Comparison of ENCODE assay signal across 9 mouse cellular contexts in the genomic region with DNA sequence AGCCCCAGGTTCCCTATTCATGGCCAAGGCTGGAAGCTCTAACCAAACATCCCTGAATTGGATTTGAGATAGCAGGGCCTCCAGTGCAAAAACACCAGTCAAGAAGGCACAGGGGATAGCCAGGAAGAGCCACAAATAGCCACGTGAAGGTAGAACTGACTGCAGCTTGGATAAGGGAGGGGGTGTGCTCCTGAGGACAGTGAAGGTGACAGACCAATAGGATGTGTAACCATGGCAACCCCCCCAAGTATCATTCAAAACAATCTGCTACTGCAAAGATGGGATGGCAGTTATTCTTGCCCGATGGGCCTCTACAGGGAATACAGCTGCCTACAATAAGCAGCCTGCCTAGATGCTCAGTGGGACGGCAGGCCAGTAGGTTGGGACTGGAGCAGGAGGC. TPM values are rescaled to one million over a fixed set of nuclear protein-coding genes. Genes with fewer than 3 reads are reported as not detected.
DNase-seq lines count a peak whose midpoint lies in the region; ATAC-seq and TF ChIP-seq lines count a peak whose summit lies in the region.
"Had no signal": no experiment of that assay in that cellular context is flagged by ENCODE, and none has a peak within 500 bp of the region (broad histone marks: within the 10 kb centered on the region; RNA-seq: fewer than 3 reads in every experiment).

No protein-coding gene starts in this region.

- no peak for ATAC-seq in kidney, embryonic 16.5 days (ENCODE audit: low FRiP score, low TSS enrichment)
- ATAC-seq in forebrain, embryonic 12.5 days (ENCODE audit: low FRiP score), result no peak
- ATAC-seq in limb, embryonic 14.5 days (ENCODE audit: low FRiP score, low read depth), result no peak
- ATAC-seq in megakaryocyte-erythroid progenitor cell, adult 5-6 weeks (replicated peaks; ENCODE audit: low FRiP score, low TSS enrichment, poor library complexity, severe bottlenecking), result no peak
- ATAC-seq: Patski had no signal

- peaks cover 46% of the 10 kb centered on the region for H3K36me3 ChIP-seq in kidney, embryonic 16.5 days (ENCODE audit: insufficient read depth, low read length)
- peaks cover 58% of the 10 kb centered on the region for H3K36me3 ChIP-seq in forebrain, embryonic 12.5 days (replicated peaks)
- peaks cover 56% of the 10 kb centered on the region for H3K36me3 ChIP-seq in limb, embryonic 14.5 days (ENCODE audit: control insufficient read depth, insufficient read depth, low read length)

- WGBS in kidney, embryonic 16.5 days, result 62% methylated on average over 3 of the region's 3 CpGs
- WGBS in forebrain, embryonic 12.5 days, result 40% methylated on average over 3 of the region's 3 CpGs
- WGBS in limb, embryonic 14.5 days, result 47% methylated on average over 3 of the region's 3 CpGs

- H3K9ac ChIP-seq in kidney, embryonic 16.5 days (replicated peaks; ENCODE audit: low read length), result peak overlapping the region; percentile 71; the same call in 1 of the 2 replicates
- H3K9ac ChIP-seq in forebrain, embryonic 12.5 days, result peak overlapping the region; percentile 64; the same call in 1 of the 2 replicates
- H3K9ac ChIP-seq in limb, embryonic 14.5 days (ENCODE audit: low read depth, low read length, severe bottlenecking), result peak overlapping the region; percentile 8; the same call in 1 of the 2 replicates

- H3K27ac ChIP-seq in kidney, embryonic 16.5 days (ENCODE audit: low read length), result peak overlapping the region; percentile 81
- peak overlapping the region; percentile 73 for H3K27ac ChIP-seq in forebrain, embryonic 12.5 days
- no peak overlapping the region; the same call in 1 of the 2 replicates for H3K27ac ChIP-seq in limb, embryonic 14.5 days (replicated peaks; ENCODE audit: low read depth, low read length)

- no peak for TF ChIP-seq POLR2A in limb, embryonic 14.5 days (IDR thresholded peaks at IDR 0.05; ENCODE audit: borderline replicate concordance, extremely low read depth, insufficient read depth, insufficient read length)

- DNase-seq in kidney, adult 9 months, result no peak
- no peak for DNase-seq in limb, embryonic 14.5 days (ENCODE audit: low spot score)
- peak; percentile 43 for DNase-seq in retina, embryonic 14.5 days (ENCODE audit: low spot score)
- DNase-seq in B cell, adult 2 months, result no peak
- DNase-seq in ovary, adult 18-20 months (ENCODE audit: low spot score), result no peak

- H3K4me1 ChIP-seq in kidney, embryonic 16.5 days (ENCODE audit: insufficient read depth, low read length), result peaks cover 40% of the 10 kb centered on the region
- peaks cover 51% of the 10 kb centered on the region for H3K4me1 ChIP-seq in forebrain, embryonic 12.5 days
- H3K4me1 ChIP-seq in limb, embryonic 14.5 days (ENCODE audit: control insufficient read depth, insufficient read depth, low read length), result peaks cover 34% of the 10 kb centered on the region

- H3K4me2 ChIP-seq in kidney, embryonic 16.5 days (replicated peaks; ENCODE audit: low read depth, low read length), result peak overlapping the region; percentile 79
- H3K4me2 ChIP-seq in forebrain, embryonic 12.5 days, result peak overlapping the region; percentile 72
- peak overlapping the region; percentile 75; the same call in 1 of the 2 replicates for H3K4me2 ChIP-seq in limb, embryonic 14.5 days (replicated peaks; ENCODE audit: low read depth, low read length, severe bottlenecking)

- no peaks in the 10 kb centered on the region for H3K27me3 ChIP-seq in kidney, embryonic 16.5 days (ENCODE audit: insufficient read depth, low read length)
- H3K27me3 ChIP-seq in forebrain, embryonic 12.5 days, result no peaks in the 10 kb centered on the region
- no peaks in the 10 kb centered on the region for H3K27me3 ChIP-seq in limb, embryonic 14.5 days (ENCODE audit: control insufficient read depth, insufficient read depth, low read length)
- H3K27me3 ChIP-seq: Patski had no signal

- peak overlapping the region; percentile 42 for H3K4me3 ChIP-seq in kidney, embryonic 16.5 days (ENCODE audit: low read length)
- no peak overlapping the region for H3K4me3 ChIP-seq in forebrain, embryonic 12.5 days (replicated peaks)
- peak overlapping the region; percentile 34; the same call in 1 of the 2 replicates for H3K4me3 ChIP-seq in limb, embryonic 14.5 days (replicated peaks; ENCODE audit: low read length)

- no peaks in the 10 kb centered on the region for H3K9me3 ChIP-seq in kidney, embryonic 16.5 days (ENCODE audit: low read length)
- no peaks in the 10 kb centered on the region for H3K9me3 ChIP-seq in forebrain, embryonic 12.5 days
- no peaks in the 10 kb centered on the region for H3K9me3 ChIP-seq in limb, embryonic 14.5 days (ENCODE audit: control insufficient read depth, low read length)

RNA-seq across cellular contexts. Expression of a gene that starts 0.4 kb away (rescaled TPM):
- 3.3 and 4.0 TPM in 2 replicates for polyA plus RNA-seq in kidney, embryonic 16.5 days (2015; fragmentation: Nextera tagmentation; extraction: Ambion mirVana)
- 5.0 and 5.7 TPM in 2 replicates for polyA plus RNA-seq in forebrain, embryonic 12.5 days (2016; fragmentation: Nextera tagmentation; extraction: Ambion mirVana)
- 11.7 and 12.9 TPM in 2 replicates for polyA plus RNA-seq in limb, embryonic 14.5 days (2012; rRNA removed)
- 1.9 and 2.3 TPM in 2 replicates for polyA plus RNA-seq in limb, embryonic 14.5 days (2014; fragmentation: Nextera tagmentation; extraction: Ambion mirVana)
- 0.50 and 2.0 TPM in 2 replicates for total RNA-seq in megakaryocyte-erythroid progenitor cell, adult 5-6 weeks (2014; fragmentation: Nextera tagmentation)
- 0.30 and 0.47 TPM in 2 replicates for total RNA-seq in megakaryocyte-erythroid progenitor cell, adult 5-6 weeks (2017)

RNA-seq across cellular contexts. Expression of a gene that starts 4.0 kb away (rescaled TPM):
- 4.0 and 4.3 TPM in 2 replicates for polyA plus RNA-seq in kidney, embryonic 16.5 days (2015; fragmentation: Nextera tagmentation; extraction: Ambion mirVana)
- 2.5 and 3.3 TPM in 2 replicates for polyA plus RNA-seq in forebrain, embryonic 12.5 days (2016; fragmentation: Nextera tagmentation; extraction: Ambion mirVana)
- polyA plus RNA-seq in limb, embryonic 14.5 days (2012; rRNA removed), result 13.0 and 19.4 TPM in 2 replicates
- polyA plus RNA-seq in limb, embryonic 14.5 days (2014; fragmentation: Nextera tagmentation; extraction: Ambion mirVana), result 2.2 and 2.5 TPM in 2 replicates
- 1.7 and 6.4 TPM in 2 replicates for total RNA-seq in megakaryocyte-erythroid progenitor cell, adult 5-6 weeks (2014; fragmentation: Nextera tagmentation)
- total RNA-seq in megakaryocyte-erythroid progenitor cell, adult 5-6 weeks (2017), result not detected in 2 replicates

RNA-seq across cellular contexts. Expression of a gene that starts 4.3 kb away (rescaled TPM):
- polyA plus RNA-seq in kidney, embryonic 16.5 days (2015; fragmentation: Nextera tagmentation; extraction: Ambion mirVana), result 387 and 393 TPM in 2 replicates
- 284 and 288 TPM in 2 replicates for polyA plus RNA-seq in forebrain, embryonic 12.5 days (2016; fragmentation: Nextera tagmentation; extraction: Ambion mirVana)
- polyA plus RNA-seq in limb, embryonic 14.5 days (2012; rRNA removed), result 335 and 338 TPM in 2 replicates
- 349 and 350 TPM in 2 replicates for polyA plus RNA-seq in limb, embryonic 14.5 days (2014; fragmentation: Nextera tagmentation; extraction: Ambion mirVana)
- 89.4 and 112 TPM in 2 replicates for total RNA-seq in megakaryocyte-erythroid progenitor cell, adult 5-6 weeks (2014; fragmentation: Nextera tagmentation)
- total RNA-seq in megakaryocyte-erythroid progenitor cell, adult 5-6 weeks (2017), result 77.6 and 77.7 TPM in 2 replicates

RNA-seq across cellular contexts. Expression of a gene that starts 7.1 kb away (rescaled TPM):
- polyA plus RNA-seq in kidney, embryonic 16.5 days (2015; fragmentation: Nextera tagmentation; extraction: Ambion mirVana), result 29.3 and 32.5 TPM in 2 replicates
- polyA plus RNA-seq in forebrain, embryonic 12.5 days (2016; fragmentation: Nextera tagmentation; extraction: Ambion mirVana), result 20.9 and 23.4 TPM in 2 replicates
- 101 and 126 TPM in 2 replicates for polyA plus RNA-seq in limb, embryonic 14.5 days (2012; rRNA removed)
- 10.6 and 16.9 TPM in 2 replicates for polyA plus RNA-seq in limb, embryonic 14.5 days (2014; fragmentation: Nextera tagmentation; extraction: Ambion mirVana)
- total RNA-seq in megakaryocyte-erythroid progenitor cell, adult 5-6 weeks (2014; fragmentation: Nextera tagmentation), result 51.2 and 54.8 TPM in 2 replicates
- 21.3 and 27.4 TPM in 2 replicates for total RNA-seq in megakaryocyte-erythroid progenitor cell, adult 5-6 weeks (2017)

RNA-seq across cellular contexts. Expression of a gene that starts 8.9 kb away (rescaled TPM):
- polyA plus RNA-seq in kidney, embryonic 16.5 days (2015; fragmentation: Nextera tagmentation; extraction: Ambion mirVana), result 72.3 and 73.0 TPM in 2 replicates
- 65.7 and 69.5 TPM in 2 replicates for polyA plus RNA-seq in forebrain, embryonic 12.5 days (2016; fragmentation: Nextera tagmentation; extraction: Ambion mirVana)
- 64.4 and 79.2 TPM in 2 replicates for polyA plus RNA-seq in limb, embryonic 14.5 days (2012; rRNA removed)
- polyA plus RNA-seq in limb, embryonic 14.5 days (2014; fragmentation: Nextera tagmentation; extraction: Ambion mirVana), result 41.5 and 46.3 TPM in 2 replicates
- total RNA-seq in megakaryocyte-erythroid progenitor cell, adult 5-6 weeks (2014; fragmentation: Nextera tagmentation), result 20.1 and 31.7 TPM in 2 replicates
- total RNA-seq in megakaryocyte-erythroid progenitor cell, adult 5-6 weeks (2017), result 19.5 and 21.5 TPM in 2 replicates

Comparison
In these comparisons a context has a peak if more than half of its experiments do, and no peak if none do; other contexts are left out.
1. H3K9ac ChIP-seq: peak in every context shown above with its lines; median percentile 71 in kidney, embryonic 16.5 days; 64 in forebrain, embryonic 12.5 days; 8 in limb, embryonic 14.5 days.